Mouse (Mus musculus) brain, embryonic 14.5 days (tissue): ENCODE results near the gene Ostf1. TPM values are rescaled to one million over a fixed set of nuclear protein-coding genes. Genes with fewer than 3 reads are reported as not detected.

Experiments used
- DNase-seq: peaks from one replicate; pipeline ENCODE4 v3.0.0-alpha.2; 2011; ENCODE audit warnings: low read depth
- CTCF ChIP-seq: fragments of 200-500 bp; IDR thresholded peaks from 2 replicates; pipeline ENCODE4 v1.5.1; 2012; ENCODE audit warnings: inconsistent platforms, mild to moderate bottlenecking, moderate library complexity, borderline replicate concordance; ENCODE audit not compliant: insufficient read depth, insufficient read length; ENCODE audit errors: extremely low read depth
- POLR2A ChIP-seq: fragments of 200-500 bp; IDR thresholded peaks from 2 replicates; pipeline ENCODE4 v1.6.1; 2012; ENCODE audit warnings: mild to moderate bottlenecking, inconsistent platforms, borderline replicate concordance; ENCODE audit not compliant: poor library complexity, insufficient read depth, insufficient read length, severe bottlenecking; ENCODE audit errors: extremely low read depth
- polyA plus RNA-seq: library from polyadenylated mRNA; depleted of rRNA; stranded (reverse); fragments of >200 nt; gene quantifications from 2 replicates; pipeline ENCODE4 v1.2.3, GENCODE M21; 2012

Gene Ostf1
- polyA plus RNA-seq, 1 experiment, result 21.0 TPM

DNA sequence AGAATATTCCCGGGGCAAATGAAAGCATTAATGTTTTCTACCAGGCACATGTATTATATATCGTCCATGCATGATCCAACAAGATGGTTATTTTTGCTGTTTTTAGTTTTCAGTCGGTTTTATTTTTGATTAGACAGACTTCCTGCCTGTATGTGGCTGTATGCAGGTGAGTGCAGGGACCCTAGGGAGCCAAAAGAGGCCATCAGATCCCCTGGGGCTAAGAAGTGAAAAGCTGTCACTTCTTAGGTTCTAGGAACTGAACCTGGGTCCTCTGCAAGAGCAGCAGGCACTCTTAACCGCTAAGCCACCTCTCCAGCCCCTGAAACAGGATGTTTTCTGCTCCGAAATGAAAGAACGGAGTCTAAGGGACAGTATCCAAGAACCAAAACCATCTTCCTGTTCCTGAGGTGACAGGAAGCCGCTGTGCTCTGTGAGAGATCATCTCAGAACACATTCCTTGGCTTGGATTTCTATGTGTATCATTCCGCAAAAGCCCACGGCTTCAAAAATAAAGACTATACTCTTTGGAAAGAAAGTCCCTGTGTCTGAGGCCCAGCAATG is 15.9 kb downstream of the Ostf1 start:
- TF ChIP-seq POLR2A (no peak), CTCF (no peak)
- DNase-seq, result no peak

- TF ChIP-seq CTCF (no peak), POLR2A (no peak)
- no peak for DNase-seq
Measured at GRCm38 (mm10) chr19:18614337-18614736, 17.3 kb downstream of the Ostf1 start.

DNA sequence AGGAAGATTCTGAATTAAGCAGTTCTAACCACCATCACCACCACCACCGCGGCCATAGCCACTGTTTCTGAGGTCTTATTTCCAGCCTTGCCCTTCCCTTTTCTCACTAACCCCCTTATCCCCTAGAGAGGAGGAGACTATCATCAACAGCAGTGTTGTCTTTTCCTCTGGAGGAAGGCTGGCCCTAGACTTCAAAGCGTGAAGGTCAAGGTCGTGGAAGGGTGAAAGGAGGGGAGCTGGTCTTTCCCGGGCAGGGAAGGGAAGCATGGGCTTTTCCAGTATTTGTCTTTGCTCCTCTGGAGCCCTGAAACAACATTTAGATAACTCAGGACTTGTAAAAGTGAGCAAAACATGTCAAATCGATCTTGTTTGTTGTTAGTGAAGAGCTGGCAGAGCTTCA is 22.6 kb downstream of the Ostf1 start:
- no peak for DNase-seq
- TF ChIP-seq CTCF, result no peak
- no peak for TF ChIP-seq POLR2A

DNA sequence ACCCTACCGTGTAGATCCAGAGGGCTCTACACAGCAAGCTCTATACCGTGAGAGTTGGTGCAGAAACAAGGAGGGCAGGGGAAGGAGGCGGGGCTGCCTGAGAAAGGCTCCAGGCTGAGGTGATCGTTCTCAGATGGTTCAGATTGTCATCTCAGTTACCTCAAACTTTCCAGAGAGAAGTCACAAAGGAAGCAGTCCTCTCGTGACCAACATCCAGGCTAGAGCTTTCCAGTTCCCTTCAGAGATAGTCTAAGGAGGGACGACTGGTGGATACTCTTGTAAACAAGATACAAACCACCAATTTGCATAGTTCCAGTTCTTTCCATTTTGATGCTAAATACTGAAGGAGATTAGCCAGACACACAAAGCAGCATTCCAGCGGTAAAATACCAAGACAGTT is 23.7 kb downstream of the Ostf1 start:
- no peak for DNase-seq
- TF ChIP-seq POLR2A (no peak), CTCF (no peak)

DNA sequence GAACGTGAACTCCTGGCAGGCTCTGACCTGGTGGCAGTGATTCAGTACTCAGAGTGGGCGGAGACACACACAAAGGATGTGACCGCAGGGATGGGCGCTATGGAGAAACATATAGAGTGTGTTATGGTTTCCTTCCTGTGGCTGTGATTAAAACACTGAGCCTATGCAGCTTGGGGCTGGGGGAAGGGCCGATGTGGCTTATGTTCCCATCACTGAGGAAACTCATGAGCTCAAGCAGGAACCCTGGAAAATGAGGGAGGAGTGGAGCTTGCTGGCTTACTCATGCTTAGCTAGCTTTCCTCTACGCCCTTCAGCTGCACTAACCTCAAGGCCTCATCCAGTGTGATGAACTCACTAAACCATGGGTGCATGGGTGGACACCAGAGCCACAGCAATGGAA is 28.6 kb downstream of the Ostf1 start:
- TF ChIP-seq POLR2A (no peak), CTCF (no peak)
- DNase-seq, result no peak

GRCm38 (mm10) chr19:18600611-18601010 is 31.0 kb downstream of the Ostf1 start:
- TF ChIP-seq POLR2A (no peak), CTCF (no peak)
- no peak for DNase-seq

- DNase-seq, result no peak
- no peak for TF ChIP-seq POLR2A
- TF ChIP-seq CTCF, result no peak
Measured at GRCm38 (mm10) chr19:18599650-18600049, 32.0 kb downstream of the Ostf1 start.

DNA sequence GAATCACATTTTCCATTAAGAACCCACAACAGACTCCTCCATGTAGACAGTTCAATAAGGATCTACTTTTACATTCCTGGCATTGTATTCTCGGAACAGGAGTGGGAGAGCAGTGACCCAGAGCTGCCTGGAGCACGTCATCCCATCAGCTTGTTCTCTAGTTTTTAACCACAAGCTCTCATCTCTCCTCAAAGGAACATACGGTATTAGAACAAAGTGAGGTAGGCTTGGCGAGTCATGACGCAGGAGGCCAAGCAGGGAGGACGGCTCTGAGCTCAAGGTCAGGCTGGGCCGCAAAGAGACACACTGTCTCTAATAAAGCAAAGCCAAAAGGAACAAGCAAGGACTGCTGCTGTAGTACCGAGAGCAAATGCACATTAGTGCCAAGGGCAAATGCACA is 32.6 kb downstream of the Ostf1 start:
- no peak for DNase-seq
- TF ChIP-seq CTCF, result no peak
- no peak for TF ChIP-seq POLR2A

GRCm38 (mm10) chr19:18598265-18598926 is 33.2 kb downstream of the Ostf1 start:
- DNase-seq, result no peak
- TF ChIP-seq CTCF (no peak), POLR2A (no peak)

DNA sequence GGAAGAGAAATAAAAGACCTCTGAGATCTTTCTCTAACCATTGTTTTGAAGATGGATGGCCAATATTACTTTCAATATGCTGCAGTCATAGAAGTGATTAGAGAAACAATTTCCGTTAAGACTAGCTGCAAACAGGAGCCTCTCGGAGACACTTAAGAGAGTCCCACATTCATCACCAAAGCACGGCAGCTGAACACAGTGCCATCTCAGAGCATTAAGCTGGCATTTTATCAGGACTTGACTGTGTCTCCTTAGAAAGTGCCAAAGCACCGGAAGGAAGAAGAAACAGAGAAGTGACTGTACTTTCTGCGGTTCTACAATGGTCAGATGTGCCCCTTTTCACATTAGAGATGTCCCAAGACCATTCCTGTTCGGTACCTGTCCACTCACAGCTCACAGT is 33.9 kb downstream of the Ostf1 start:
- DNase-seq, result no peak
- TF ChIP-seq CTCF, result no peak

- TF ChIP-seq POLR2A (no peak), CTCF (no peak)
- DNase-seq, result no peak
Measured at GRCm38 (mm10) chr19:18596876-18597275, 34.7 kb downstream of the Ostf1 start.

DNA sequence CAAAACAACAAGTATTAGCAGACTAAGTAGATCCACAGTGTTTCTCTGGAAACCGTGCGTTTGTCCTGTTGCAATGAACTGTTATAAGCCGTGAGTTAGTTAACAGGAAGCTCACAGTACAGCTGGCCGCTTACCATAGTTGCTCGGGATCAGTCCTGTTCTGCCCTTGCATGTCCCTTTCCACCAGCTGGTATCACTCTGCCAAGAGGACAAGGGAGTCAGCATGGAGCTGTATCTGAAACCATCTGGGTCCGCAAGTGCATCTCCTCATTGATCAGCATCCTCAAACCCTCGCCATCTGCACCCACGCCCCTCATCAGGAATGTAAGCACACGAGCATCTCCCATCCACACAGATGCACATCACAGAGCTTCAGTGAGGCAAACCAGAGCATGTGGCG is 37.9 kb downstream of the Ostf1 start:
- TF ChIP-seq CTCF, result no peak
- TF ChIP-seq POLR2A, result no peak
- DNase-seq, result no peak

GRCm38 (mm10) chr19:18592919-18593318 is 38.7 kb downstream of the Ostf1 start:
- TF ChIP-seq POLR2A, result no peak
- no peak for TF ChIP-seq CTCF
- no peak for DNase-seq

DNA sequence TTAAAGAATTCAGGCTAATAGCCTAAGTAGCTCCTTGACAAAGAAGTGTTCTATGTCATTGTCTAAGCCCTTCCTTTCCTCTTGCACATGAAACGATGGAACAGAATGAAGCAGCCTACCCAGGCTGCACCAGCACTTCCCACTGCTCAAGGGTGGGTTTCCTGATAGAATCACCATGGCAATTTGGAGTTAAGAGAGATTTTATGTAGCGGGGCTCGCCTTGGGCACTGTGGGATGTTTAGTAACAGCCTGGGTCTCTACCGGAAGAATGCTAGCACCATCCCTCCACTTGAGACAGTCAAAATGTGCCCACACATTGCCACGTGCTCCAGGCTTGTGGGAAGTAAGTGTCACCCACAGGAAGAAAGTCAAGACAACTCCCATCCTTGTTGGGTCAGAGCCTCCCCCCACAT is 40.7 kb downstream of the Ostf1 start:
- DNase-seq, result no peak
- no peak for TF ChIP-seq CTCF
- no peak for TF ChIP-seq POLR2A
